Mouse (Mus musculus): ENCODE measurements around the gene Lrig1.

DNA sequence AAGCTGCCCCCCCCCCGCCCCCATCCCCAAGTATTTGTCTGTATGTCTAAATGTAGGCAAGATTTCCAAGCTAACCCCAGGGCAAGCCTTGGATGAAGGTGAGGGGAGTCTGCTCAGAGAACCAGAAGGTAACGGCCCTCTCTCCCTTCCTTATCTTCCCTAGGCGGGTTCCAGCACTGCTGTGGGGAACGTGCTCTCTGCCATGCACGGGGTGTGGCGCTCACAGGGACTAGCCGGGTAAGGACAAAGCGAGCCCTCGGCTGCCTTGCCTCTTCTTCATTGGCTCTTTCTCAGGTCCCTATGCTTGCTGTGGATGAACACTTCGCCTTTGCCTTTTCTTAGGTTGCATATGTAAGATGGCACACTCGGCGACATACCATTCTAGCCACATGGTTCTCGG lies 100.9 kb downstream of the Lrig1 start:
- TF ChIP-seq CTCF (IDR thresholded peaks at IDR 0.05; ENCODE audit: low read depth), result no peak
- no peak for TF ChIP-seq EP300 (optimal IDR thresholded peaks at IDR 0.05)
